Mouse (Mus musculus) T-helper 1 cell (primary cell): Measurements from ENCODE around the gene Gm21518.
"Not testable (repeated sequence)": the region's sequence is repeated elsewhere in the genome, so short reads cannot be mapped to it uniquely, and the experiment has no call there.

ENCODE experiments used
- in situ Hi-C: fragments of 300-600 bp; cut with MboI, MseI; formaldehyde crosslinking; loops from one replicate; pipeline ENCODE4 v1.15.1; 2025; ENCODE audit warnings: high pct_unique_total_duplicates

Gm21518 gene

DNA sequence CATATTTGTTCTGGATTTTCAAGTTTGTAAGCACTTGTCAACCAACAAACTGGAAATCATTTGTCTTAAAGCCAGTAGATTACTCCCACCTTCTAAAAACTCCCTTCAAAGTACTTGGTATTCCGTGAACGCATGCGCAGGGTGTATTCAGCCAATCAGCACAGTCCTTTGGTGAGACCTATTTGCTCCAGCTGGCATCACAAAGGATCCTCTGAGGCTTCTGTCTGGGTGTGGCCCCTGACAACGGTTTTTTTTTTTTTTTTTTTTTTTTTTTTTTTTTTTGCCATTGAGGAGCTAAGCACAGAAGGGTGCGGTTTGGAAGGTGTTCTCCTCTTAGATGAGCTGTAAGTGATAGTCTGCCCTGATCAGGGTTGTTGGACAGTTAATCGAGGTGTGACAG, at the start of gene Gm21518:
Gene Gm21518 (plus strand): TSS at position 301 of the 400 bp plus-strand sequence.
- in situ Hi-C loops, result not testable (repeated sequence)
